Mouse (Mus musculus) gastrocnemius, adult 2 months (tissue): ENCODE results near the gene Nos1. TPM values are rescaled to one million over a fixed set of nuclear protein-coding genes. Genes with fewer than 3 reads are reported as not detected.

Experiments
- DNase-seq: peaks from one replicate; pipeline ENCODE4 v3.0.0; 2022
- H3K27ac ChIP-seq: fragments of 200-600 bp; 2 replicates; pipeline ENCODE4 v1.8.1; 2022; ENCODE audit warnings: mild to moderate bottlenecking
- H3K4me3 ChIP-seq: fragments of 200-600 bp; 2 replicates; pipeline ENCODE4 v1.8.1; 2022; ENCODE audit warnings: mild to moderate bottlenecking, moderate library complexity
- CTCF ChIP-seq: fragments of 200-600 bp; IDR thresholded peaks from 2 replicates; pipeline ENCODE4 v1.8.1; 2022; ENCODE audit warnings: antibody characterized with exemption, mild to moderate bottlenecking, moderate library complexity
- intact Hi-C: fragments of 180-260 bp; cut with DNase I; formaldehyde crosslinking; loops from one replicate; pipeline ENCODE4 v1.15.1; 2025
- total RNA-seq, 2 experiments: library from RNA; stranded (reverse); gene quantifications; 2 replicates each; pipeline ENCODE4 v1.2.3; 2021

Gene Nos1
- total RNA-seq, 2 experiments from 2014 or later, result 50.9 to 64.4 TPM

DNA sequence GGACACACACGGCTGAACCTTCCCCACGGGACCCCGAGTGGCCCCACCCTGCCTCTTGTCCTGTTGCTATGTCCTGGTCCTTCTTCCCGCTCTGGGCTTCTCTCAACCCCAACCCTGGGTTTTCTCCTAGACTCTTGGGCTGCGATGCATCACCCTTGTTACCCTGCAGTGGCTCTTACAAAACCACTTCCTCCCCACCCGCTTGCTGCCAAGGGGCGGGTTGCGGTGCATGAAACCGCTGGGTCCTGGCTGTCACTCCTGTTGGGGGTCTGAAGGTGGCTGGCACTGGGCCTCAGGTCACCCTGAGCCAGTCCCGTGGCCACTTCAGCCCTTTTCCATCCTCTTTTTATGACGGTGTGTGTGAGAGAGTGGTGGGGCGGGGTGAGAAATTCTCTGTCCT, 173.1 kb downstream of the Nos1 start:
- no peak overlapping the region for H3K27ac ChIP-seq
- DNase-seq, result no peak
- intact Hi-C loops, result no loop called here
- no peak overlapping the region for H3K4me3 ChIP-seq
- no peak for TF ChIP-seq CTCF

GRCm38 (mm10) chr5:117954429-117954828, 173.6 kb downstream of the Nos1 start:
- no peak for TF ChIP-seq CTCF
- intact Hi-C loops, result no loop called here
- DNase-seq, result no peak
- H3K4me3 ChIP-seq, result no peak overlapping the region
- no peak overlapping the region for H3K27ac ChIP-seq

DNA sequence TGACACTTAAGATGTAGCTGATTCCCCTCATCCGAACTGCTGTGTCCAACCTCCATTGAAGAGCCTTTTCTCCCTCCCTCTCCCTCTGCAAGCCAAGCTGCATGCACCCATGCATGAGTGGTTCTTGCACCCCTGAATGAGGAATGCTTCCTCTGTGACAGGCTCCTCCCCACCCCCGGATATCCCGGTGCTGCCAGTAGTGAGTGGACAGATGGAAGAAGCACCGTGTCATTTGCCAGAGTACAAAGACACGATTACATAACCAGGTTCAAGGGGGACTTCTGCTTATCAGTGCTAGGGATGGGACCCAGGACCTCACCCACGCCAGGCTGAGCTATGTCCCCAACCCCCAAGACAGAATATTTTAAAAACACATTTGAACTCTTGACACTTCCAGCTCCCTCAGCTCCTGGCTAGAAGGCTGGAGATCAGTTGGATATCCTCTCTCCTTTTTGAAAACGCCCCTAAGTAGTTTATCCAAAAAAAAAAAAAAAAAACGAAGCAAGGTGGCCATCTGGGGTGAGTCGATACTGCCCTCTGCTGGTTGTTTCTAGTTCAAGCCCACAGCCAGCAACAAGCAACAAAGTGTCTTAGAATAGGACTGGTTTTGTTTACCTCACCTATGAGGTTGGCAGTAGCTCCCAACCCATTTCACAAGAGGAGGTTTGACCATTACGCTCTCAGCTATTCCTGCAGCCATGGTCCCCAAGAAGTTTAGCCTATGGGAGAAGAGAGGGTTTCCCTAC, 175.0 kb downstream of the Nos1 start:
- Histone ChIP-seq H3K4me3 (no peak overlapping the region), H3K27ac (no peak overlapping the region)
- intact Hi-C loops, result loop anchor here (5.0 kb wide), 1 partner anchor 46 kb away; no protein-coding TSS in a partner anchor
- peak; percentile 70 for TF ChIP-seq CTCF
- peak; percentile 43 for DNase-seq

GRCm38 (mm10) chr5:117964750-117965149, 183.9 kb downstream of the Nos1 start:
- H3K4me3 ChIP-seq, result no peak overlapping the region
- H3K27ac ChIP-seq, result no peak overlapping the region
- intact Hi-C loops, result no loop called here
- no peak for DNase-seq
- no peak for TF ChIP-seq CTCF

DNA sequence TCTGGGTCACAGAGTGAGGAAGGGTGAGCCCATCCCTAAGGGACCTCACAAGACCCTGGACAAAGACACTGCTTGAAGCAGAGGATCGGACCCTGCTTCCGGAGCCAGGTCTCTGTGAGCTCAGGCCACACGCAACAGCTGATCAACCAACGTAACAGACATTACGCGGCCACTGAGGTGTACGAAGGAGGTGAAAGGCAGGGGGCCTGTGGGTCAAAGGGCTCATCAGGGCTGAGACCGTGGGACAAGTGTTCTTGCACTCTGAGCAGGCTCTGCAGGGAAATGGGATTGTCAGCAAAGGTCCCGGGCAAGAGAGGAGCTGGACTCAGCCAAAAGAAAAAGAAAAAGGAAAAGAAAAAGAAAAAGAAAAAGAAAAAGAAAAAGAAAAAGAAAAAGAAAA, 186.1 kb downstream of the Nos1 start:
- intact Hi-C loops, result no loop called here
- no peak for DNase-seq
- Histone ChIP-seq H3K27ac (no peak overlapping the region), H3K4me3 (no peak overlapping the region)
- TF ChIP-seq CTCF, result no peak

- intact Hi-C loops, result no loop called here
- DNase-seq, result no peak
- Histone ChIP-seq H3K4me3 (no peak overlapping the region), H3K27ac (no peak overlapping the region)
- no peak for TF ChIP-seq CTCF
Observed at GRCm38 (mm10) chr5:117967659-117968069, 186.8 kb downstream of the Nos1 start.

DNA sequence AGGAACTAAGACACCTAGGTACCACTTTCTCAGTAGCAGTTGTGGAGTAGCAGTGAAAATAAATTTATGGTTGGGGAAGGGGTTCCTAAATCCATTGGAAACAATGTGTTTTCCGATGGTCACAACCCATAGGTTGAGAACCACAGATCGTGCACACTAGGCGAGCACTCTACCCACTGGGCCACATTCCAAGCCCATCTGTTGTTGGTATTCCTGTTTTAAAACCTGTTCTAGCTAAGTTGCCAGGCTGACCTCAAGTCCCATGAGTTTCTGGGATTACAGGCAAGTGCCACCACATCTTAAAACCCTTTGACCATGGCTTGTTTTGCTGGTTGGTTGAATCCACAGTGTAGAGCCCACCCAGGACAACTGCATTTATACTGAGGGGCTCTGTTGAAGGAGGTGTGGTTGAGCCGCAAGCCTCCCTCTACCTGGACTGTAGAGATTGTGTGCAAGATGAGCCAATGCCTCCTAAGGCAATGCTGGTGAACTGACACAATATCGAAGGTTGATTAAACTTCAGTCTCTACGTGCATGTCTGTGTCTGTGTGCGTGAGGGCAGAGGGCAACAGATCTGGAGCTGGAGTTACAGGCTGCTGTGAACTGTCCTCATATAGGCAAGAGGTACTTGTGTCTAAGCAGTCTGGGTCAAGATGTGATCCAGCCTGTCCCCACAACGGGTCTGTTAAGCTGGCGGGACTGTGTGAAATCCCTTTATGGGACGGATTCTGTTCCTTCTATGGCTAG, 189.0 kb downstream of the Nos1 start:
- H3K4me3 ChIP-seq, result no peak overlapping the region
- no peak for DNase-seq
- no peak for TF ChIP-seq CTCF
- intact Hi-C loops, result no loop called here
- no peak overlapping the region for H3K27ac ChIP-seq

DNA sequence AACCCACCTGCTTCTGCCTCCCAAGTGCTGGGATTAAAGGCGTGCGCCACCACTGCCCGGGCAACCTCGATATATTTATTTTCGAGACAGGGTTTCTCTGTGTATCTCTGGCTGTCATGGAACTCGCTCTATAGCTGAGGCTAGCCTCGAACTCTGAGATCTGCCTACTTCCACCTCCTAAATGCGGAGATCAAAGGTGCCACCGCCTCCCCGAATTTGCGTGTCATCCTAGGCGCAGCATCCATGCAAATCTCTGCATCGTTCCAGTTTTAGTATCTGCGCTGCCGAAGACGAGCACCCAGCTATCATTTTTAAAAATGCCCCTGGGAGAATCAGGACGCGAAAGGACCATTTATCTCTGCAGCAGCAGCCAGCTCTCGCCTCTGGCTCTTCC, 195.4 kb downstream of the Nos1 start:
- intact Hi-C loops, result no loop called here
- no peak for DNase-seq
- H3K4me3 ChIP-seq, result peak overlapping the region; percentile 85
- H3K27ac ChIP-seq, result peak overlapping the region; percentile 88; the same call in 1 of the 2 replicates
- no peak for TF ChIP-seq CTCF

GRCm38 (mm10) chr5:117976657-117977500, 196.0 kb downstream of the Nos1 start, which contains the start of gene Fbxo21:
TSS of gene Fbxo21 (plus strand) at chr5:117976730.
- H3K4me3 ChIP-seq, result peak within 1 kb of the TSS; percentile 85
- H3K27ac ChIP-seq, result peak within 1 kb of the TSS; percentile 88
- intact Hi-C loops, result no loop called here
- peak; percentile 97 for DNase-seq
- TF ChIP-seq CTCF, result peak; percentile 16; the same call in 1 of the 2 replicates

- peak overlapping the region; percentile 88 for H3K27ac ChIP-seq
- DNase-seq, result no peak
- no peak for TF ChIP-seq CTCF
- peak overlapping the region; percentile 85 for H3K4me3 ChIP-seq
- intact Hi-C loops, result no loop called here
Observed at GRCm38 (mm10) chr5:117977501-117978158, 196.8 kb downstream of the Nos1 start.

DNA sequence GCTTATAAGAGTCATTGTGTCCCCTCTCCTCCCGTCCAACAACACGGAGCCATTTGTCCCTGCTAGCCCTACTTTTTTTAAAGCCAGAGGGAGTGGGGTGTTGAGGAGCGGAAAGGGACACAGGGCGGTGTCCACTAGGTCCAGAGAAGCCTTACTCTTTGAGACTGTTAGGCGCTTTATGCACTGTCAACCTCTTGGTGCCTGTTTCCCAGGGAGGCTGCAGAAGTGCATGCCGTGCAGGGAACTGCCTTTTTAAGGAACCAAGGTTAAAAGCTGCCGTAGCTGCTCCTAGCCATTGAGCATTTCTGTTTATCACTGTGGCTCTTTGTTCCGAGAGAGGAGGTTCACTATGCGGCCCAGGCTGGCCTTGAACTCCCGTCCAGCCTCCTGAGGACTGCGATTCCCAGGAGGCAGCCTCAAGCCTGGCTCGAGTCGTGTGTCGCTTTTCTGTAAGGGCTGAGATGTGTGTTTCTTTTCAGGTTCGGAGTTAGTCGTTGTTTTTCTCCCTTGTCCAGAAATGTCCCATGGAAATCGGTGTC, 197.4 kb downstream of the Nos1 start:
- DNase-seq, result no peak
- Histone ChIP-seq H3K4me3 (peak overlapping the region; percentile 85), H3K27ac (no peak overlapping the region)
- no peak for TF ChIP-seq CTCF
- intact Hi-C loops, result no loop called here

DNA sequence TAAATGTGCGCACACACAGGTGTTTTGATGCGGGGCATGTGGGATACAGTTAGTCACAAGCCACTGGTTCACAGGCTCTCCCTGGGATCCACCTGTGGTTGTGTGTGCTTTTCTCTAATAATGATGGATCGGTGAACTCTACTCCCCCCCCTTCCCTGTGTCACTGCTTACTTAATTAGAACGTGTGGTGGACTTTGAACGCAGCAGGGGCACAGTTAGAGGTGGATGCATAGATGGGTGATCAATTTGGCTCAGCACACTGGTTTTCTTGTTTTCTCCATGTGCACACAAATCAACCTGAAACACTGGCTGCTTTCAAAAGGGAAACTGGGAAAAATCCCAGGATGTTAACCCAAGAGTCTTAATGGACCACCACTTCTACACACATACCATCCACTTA, 198.2 kb downstream of the Nos1 start:
- Histone ChIP-seq H3K27ac (no peak overlapping the region), H3K4me3 (no peak overlapping the region)
- no peak for DNase-seq
- intact Hi-C loops, result no loop called here
- TF ChIP-seq CTCF, result no peak
